Mouse (Mus musculus) intestine, embryonic 14.5 days (tissue): ENCODE measurements around the gene Topors. TPM values are rescaled to one million over a fixed set of nuclear protein-coding genes. Genes with fewer than 3 reads are reported as not detected.
A peak's percentile ranks its signal among the peaks of the same experiment; 100 is the strongest.

Source experiments
- ATAC-seq: fragments of 200-750 bp; cut with Nextera tagmentation; replicated peaks from 2 replicates; pipeline ENCODE4 v1.8.0; 2017; ENCODE audit warnings: low read depth, moderate number of reproducible peaks, moderate TSS enrichment, moderate library complexity; ENCODE audit not compliant: low FRiP score, low TSS enrichment
- DNase-seq: peaks from one replicate; pipeline ENCODE4 v3.0.0-alpha.2; 2018; ENCODE audit warnings: low spot score
- H3K27ac ChIP-seq: fragments of 300-500 bp; sonication (generic); 2 replicates; pipeline ENCODE4 v1.5.1; 2014; ENCODE audit warnings: low read depth, mild to moderate bottlenecking, control low read depth
- H3K27me3 ChIP-seq: fragments of 300-500 bp; sonication (generic); replicated peaks from 2 replicates; pipeline ENCODE4 v1.6.1; 2014; ENCODE audit warnings: low read length, control low read depth; ENCODE audit not compliant: control insufficient read depth, insufficient read depth
- H3K36me3 ChIP-seq: fragments of 300-500 bp; sonication (generic); 2 replicates; pipeline ENCODE4 v1.6.1; 2014; ENCODE audit warnings: low read length, control low read depth; ENCODE audit not compliant: control insufficient read depth, insufficient read depth
- H3K4me1 ChIP-seq: fragments of 300-500 bp; sonication (generic); replicated peaks from 2 replicates; pipeline ENCODE4 v1.6.1; 2014; ENCODE audit warnings: low read length, control low read depth, mixed read lengths; ENCODE audit not compliant: control insufficient read depth, insufficient read depth
- H3K4me2 ChIP-seq: fragments of 300-500 bp; sonication (generic); 2 replicates; pipeline ENCODE4 v1.6.1; 2014; ENCODE audit warnings: low read length
- H3K4me3 ChIP-seq: fragments of 300-500 bp; sonication (generic); 2 replicates; pipeline ENCODE4 v1.5.1; 2014; ENCODE audit warnings: low read depth, low read length, control low read depth, mixed read lengths
- H3K9ac ChIP-seq: fragments of 300-500 bp; sonication (generic); 2 replicates; pipeline ENCODE4 v1.6.1; 2014; ENCODE audit warnings: mild to moderate bottlenecking, low read length
- H3K9me3 ChIP-seq: fragments of 300-500 bp; sonication (generic); 2 replicates; pipeline ENCODE4 v1.6.1; 2016; ENCODE audit warnings: low read length, control low read depth; ENCODE audit not compliant: control insufficient read depth
- WGBS: fragments of 180-500 bp; shearing (Covaris S2); extraction: QIAGEN DNeasy Blood & Tissue Kit; methylation state at CpG from one replicate; pipeline ENCODE4 v1.1.7; 2014; 5-methylcytosine and 5-hydroxymethylcytosine counted together
- polyA plus RNA-seq: library from polyadenylated mRNA; unstranded; fragments of >200 nt; fragmentation: Nextera tagmentation; extraction: Ambion mirVana; gene quantifications from 2 replicates; pipeline ENCODE4 v1.2.1, GENCODE M21; 2014

Gene Topors
- polyA plus RNA-seq, 1 experiment from 2014 or later: 40.6 TPM

DNA sequence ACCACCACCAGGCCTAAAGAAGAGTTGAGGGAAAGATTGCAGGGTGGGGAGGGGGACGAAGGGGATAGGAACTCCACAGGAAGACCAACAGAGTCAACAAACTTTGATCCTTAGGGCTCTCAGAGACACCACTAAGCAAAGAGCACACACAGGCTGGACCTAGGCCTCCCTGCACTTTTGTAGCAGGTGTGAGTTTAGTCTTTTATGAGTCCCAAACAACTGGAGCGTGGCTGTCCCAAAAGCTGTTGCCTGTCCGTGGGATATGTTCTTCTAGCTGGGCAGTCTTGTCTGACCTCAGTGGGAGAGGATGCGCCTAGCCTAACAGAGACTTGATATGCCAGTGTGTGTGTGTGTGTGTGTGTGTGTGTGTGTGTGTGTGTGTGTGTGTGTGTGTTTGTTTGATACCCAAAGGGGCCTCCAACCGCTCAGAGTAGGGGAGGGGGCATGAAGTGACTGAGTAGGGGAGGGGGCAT, 29.3 kb downstream of the Topors start:
- H3K36me3 ChIP-seq: no peaks in the 10 kb centered on the region
- DNase-seq (no peak), ATAC-seq (peak; percentile 43; the same call in 1 of the 2 replicates)
- H3K9me3 ChIP-seq: no peaks in the 10 kb centered on the region
- no peaks in the 10 kb centered on the region for H3K27me3 ChIP-seq
- peaks cover 3% of the 10 kb centered on the region; the same call in 1 of the 2 replicates for H3K4me1 ChIP-seq
- peak overlapping the region; percentile 4; the same call in 1 of the 2 replicates for H3K27ac ChIP-seq
- no peak overlapping the region for H3K9ac ChIP-seq
- WGBS: 50% methylated on average over 5 of the region's 5 CpGs
- H3K4me3 ChIP-seq: peak overlapping the region; percentile 56; the same call in 1 of the 2 replicates
- peak overlapping the region; percentile 55 for H3K4me2 ChIP-seq

DNA sequence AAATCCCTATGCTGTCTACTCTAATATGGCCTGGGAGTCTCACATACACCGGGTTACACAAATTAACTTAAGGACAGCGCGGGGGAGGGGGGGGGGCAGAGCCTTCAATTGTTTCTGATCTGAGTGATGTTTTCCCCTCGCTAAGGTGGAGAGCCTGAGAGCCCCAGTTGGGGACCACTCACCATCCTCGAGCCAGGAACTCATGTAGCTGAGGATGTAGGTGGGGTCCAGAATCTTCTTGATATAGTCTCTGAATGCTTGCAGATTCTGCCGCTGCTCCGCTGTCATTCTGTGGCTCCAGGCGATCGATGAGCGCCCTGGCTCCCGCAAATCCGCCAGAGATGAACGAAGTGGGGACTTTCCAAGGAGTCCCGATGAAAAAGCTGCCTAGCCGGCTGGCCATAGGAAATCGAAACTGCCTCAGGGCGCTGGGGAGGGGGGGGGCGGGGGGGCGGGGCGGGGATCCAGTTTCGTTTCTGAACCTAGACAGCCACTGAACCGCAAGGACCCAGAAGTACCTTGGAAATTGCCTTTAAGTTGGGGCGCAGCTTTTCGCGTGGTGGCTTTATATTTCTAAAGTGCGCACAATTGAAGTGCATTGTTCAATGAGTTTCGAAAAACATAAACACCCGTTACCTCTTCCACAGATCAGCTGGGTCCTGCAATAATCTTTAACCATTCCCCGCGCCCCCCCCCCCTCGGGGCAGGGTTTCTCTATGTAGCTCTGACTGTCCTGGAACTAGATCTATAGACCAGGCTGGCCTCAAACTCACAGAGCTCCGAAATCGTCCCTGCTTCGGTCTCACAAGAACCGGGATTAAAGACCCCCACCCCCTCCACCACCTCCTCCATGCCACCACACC, 30.0 kb downstream of the Topors start, which contains the start of gene Ddx58:
Ddx58 (minus strand) TSS at position 420 of the 863 bp plus-strand sequence.
- peak; percentile 62 for ATAC-seq
- Histone ChIP-seq H3K36me3 (no peaks in the 10 kb centered on the region), H3K9me3 (no peaks in the 10 kb centered on the region), H3K4me2 (peak within 1 kb of the TSS; percentile 55), H3K27me3 (no peaks in the 10 kb centered on the region), H3K27ac (peak within 1 kb of the TSS; percentile 4; the same call in 1 of the 2 replicates), H3K4me3 (peak within 1 kb of the TSS; percentile 56), H3K4me1 (peaks cover 3% of the 10 kb centered on the region; the same call in 1 of the 2 replicates), H3K9ac (peak within 1 kb of the TSS; percentile 20)
- under 1% methylated on average over 35 of the region's 35 CpGs for WGBS
- DNase-seq: peak; percentile 80

DNA sequence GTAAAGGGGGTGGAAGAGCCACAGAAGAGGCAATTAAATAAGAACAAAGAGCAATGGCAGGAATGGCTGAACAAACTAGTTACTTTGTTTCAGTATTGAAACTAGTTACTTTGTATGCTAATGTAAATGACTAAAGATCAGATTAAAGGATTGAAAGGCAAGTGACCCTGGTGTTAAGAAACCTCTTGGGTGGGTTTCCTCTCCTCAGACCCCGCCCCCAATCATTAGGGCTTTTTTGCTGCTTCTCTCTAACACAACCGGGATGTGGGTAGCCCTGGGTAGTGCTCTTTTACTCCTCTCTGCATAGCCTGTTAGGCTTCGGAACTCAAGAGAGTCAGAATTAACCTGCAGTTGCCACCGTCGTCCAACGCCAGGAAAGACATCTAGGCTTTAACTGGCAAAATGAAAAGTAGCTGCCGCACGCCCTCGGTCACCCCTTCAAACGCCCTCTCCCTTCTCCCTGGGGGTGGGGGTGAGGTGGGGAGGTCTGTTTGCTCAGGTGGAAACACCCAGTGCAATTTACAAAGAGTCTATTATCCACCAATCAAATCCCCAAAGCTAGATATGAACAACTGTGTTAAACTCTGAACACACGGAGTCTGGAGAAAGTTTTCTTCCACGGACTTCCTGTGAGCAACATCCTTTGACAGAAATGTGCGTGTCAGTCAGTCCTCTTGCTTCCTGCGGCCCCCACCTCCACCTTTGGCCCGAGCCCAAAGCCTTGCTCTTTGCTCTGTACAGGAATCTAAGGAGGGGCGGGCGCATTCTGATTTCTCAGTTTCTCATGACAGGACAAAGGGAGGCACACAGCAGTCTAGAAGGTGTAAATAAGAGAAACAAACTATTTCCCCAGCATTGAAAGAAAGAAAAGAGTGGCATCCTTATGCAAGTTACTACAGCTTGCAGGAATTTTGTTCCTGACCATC, 30.9 kb downstream of the Topors start:
- DNase-seq (peak; percentile 71), ATAC-seq (0 out of 2 replicates have a peak, but pooled peaks have one; percentile 50)
- H3K4me1 ChIP-seq: peaks cover 3% of the 10 kb centered on the region; the same call in 1 of the 2 replicates
- peak overlapping the region; percentile 56 for H3K4me3 ChIP-seq
- H3K27me3 ChIP-seq: no peaks in the 10 kb centered on the region
- peak overlapping the region; percentile 20 for H3K9ac ChIP-seq
- no peaks in the 10 kb centered on the region for H3K36me3 ChIP-seq
- H3K4me2 ChIP-seq: peak overlapping the region; percentile 55
- peak overlapping the region; percentile 4; the same call in 1 of the 2 replicates for H3K27ac ChIP-seq
- WGBS: 3% methylated on average over 17 of the region's 17 CpGs
- H3K9me3 ChIP-seq: no peaks in the 10 kb centered on the region

DNA sequence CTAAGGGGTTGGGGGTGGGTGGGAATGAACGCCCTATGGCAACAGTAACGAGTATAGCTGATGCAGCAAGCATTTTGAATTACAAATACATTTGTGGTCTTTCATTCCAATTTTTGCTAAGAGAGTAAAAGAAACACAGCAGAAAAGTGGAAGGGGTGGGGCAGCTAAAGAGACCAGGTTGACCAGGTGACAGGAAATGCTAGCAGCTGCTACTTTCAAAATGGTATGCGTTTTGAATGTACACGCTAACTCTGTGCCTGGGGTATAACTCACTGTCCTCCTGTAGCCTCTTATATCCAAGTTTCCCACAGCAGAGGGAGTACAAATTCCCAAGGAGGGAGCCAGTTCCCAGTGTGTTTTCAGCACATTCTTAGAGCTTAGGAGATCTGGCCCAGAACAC, 32.8 kb downstream of the Topors start:
- WGBS: 70% methylated on average over 4 of the region's 4 CpGs
- Histone ChIP-seq H3K36me3 (no peaks in the 10 kb centered on the region), H3K9ac (no peak overlapping the region), H3K4me3 (no peak overlapping the region), H3K9me3 (no peaks in the 10 kb centered on the region), H3K4me2 (no peak overlapping the region), H3K27me3 (no peaks in the 10 kb centered on the region), H3K4me1 (peaks cover 3% of the 10 kb centered on the region; the same call in 1 of the 2 replicates), H3K27ac (no peak overlapping the region)
- ATAC-seq (no peak), DNase-seq (no peak)

DNA sequence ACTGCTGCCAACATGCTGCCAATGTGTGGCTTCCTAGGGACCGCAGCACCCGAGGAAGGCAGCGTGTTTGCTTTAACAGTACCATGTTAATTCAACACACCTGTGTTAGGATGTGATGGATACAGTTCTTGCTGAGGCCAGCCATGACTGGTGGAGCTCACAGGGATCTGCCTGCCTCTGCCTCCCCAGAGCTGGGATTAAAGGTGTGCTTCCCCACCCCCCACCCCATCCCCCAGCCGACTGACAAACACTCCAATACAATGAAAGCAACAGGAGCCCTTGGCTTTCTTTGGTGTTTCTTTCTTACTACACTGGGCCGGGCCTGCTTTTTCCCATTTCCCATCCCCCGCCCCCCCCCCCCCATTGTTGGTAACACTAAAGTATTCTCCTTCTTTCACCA, 35.4 kb downstream of the Topors start:
- DNase-seq (no peak), ATAC-seq (no peak)
- Histone ChIP-seq H3K9ac (no peak overlapping the region), H3K9me3 (no peaks in the 10 kb centered on the region), H3K36me3 (no peaks in the 10 kb centered on the region), H3K27ac (no peak overlapping the region), H3K4me3 (no peak overlapping the region), H3K27me3 (no peaks in the 10 kb centered on the region), H3K4me2 (no peak overlapping the region), H3K4me1 (peaks cover 3% of the 10 kb centered on the region; the same call in 1 of the 2 replicates)
- 81% methylated on average over 6 of the region's 6 CpGs for WGBS

DNA sequence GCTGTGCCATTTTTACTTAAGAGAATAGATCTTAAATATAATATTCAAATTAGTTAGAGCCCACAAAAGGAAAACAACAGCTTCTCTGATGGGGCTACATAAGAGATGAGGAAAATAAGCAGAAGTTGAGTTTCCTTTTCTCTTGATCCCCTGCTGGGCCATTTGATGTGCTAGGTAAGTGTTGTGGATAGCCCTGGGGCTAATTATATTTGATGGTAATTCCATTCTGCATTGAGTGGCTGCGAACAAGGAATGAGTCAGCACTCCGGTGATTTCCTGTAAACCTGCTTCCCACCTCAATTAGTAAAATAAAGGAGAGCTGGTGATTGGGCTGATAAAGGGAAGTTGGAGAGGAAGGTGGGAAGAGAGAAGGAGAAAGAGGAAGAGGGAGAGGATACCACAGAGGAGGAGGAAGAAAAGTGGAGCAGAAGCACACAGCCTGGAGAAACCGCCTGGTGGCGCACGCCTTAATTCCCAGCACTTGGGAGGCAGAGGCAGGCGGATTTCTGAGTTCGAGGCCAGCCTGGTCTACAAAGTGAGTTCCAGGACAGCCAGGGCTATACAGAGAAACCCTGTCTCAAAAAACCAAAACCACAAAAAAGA, 36.5 kb downstream of the Topors start:
- no peak for ATAC-seq
- H3K27me3 ChIP-seq: no peaks in the 10 kb centered on the region
- no peaks in the 10 kb centered on the region for H3K9me3 ChIP-seq
- no peak overlapping the region for H3K4me3 ChIP-seq
- H3K27ac ChIP-seq: no peak overlapping the region
- H3K36me3 ChIP-seq: no peaks in the 10 kb centered on the region
- H3K4me2 ChIP-seq: no peak overlapping the region
- 95% methylated on average over 7 of the region's 7 CpGs for WGBS
- H3K9ac ChIP-seq: no peak overlapping the region
- no peaks in the 10 kb centered on the region for H3K4me1 ChIP-seq
- no peak for DNase-seq

DNA sequence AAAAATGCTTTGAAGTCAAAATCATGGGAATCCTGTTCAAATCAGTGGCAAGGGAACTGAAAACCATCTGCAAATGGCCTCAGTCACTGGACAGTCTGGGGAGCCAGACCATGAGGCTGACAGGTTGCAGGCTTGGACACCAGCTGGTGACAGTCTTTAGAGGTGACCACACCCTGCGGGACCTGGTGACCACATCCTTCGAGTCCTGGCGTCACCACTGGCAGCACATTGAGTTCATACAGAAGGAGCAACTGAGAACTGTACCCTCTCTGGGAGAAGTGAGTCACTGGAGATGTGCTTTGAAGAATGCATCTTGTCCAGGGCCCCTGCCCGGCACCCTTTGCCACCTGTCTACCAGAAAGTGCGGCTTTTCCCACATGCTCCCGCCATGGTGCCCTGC, 39.9 kb downstream of the Topors start:
- 94% methylated on average over 6 of the region's 6 CpGs for WGBS
- Histone ChIP-seq H3K27ac (no peak overlapping the region), H3K27me3 (no peaks in the 10 kb centered on the region), H3K4me1 (no peaks in the 10 kb centered on the region), H3K4me2 (no peak overlapping the region), H3K9ac (no peak overlapping the region), H3K4me3 (no peak overlapping the region), H3K36me3 (no peaks in the 10 kb centered on the region), H3K9me3 (no peaks in the 10 kb centered on the region)
- no peak for DNase-seq
- ATAC-seq: no peak

DNA sequence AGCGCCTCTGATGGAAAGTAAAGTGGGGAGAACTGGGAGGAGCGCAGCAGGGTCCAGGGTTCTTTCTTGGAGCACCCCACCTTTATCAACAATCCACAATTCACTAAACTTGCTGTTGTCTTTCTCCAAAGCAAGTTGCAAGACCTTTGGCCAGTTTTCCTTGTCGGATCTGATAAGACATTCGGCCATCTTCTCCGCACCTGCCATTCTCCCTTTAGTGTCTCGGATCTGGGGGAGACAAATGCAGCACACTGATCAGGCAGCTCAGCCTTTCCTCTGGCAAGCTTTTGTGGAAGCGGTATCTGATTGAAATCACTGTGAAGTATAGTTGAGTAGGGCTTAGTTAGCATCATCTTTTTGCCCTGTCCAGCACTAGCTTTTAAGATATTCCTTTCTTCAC, 41.8 kb downstream of the Topors start:
- 90% methylated on average over 7 of the region's 7 CpGs for whole genome bisulfite sequencing
- no peak for ATAC-seq
- Histone ChIP-seq H3K36me3 (no peaks in the 10 kb centered on the region), H3K9ac (no peak overlapping the region), H3K4me3 (no peak overlapping the region), H3K4me2 (no peak overlapping the region), H3K9me3 (no peaks in the 10 kb centered on the region), H3K4me1 (no peaks in the 10 kb centered on the region), H3K27me3 (no peaks in the 10 kb centered on the region), H3K27ac (no peak overlapping the region)
- DNase-seq: no peak
